Mouse (Mus musculus): Measurements from ENCODE around the gene Gm49366.

GRCm38 (mm10) chr12:84107012-84107411 lies 68.3 kb downstream of the Gm49366 start:
- TF ChIP-seq CTCF (conservative IDR thresholded peaks at IDR 0.05 in 1 of 2, IDR thresholded peaks at IDR 0.05 in 1 of 2; ENCODE audit: low read depth in 2 of 2, low read length in 2 of 2) (no peak), POLR2A (IDR thresholded peaks at IDR 0.05; ENCODE audit: low read depth, low read length) (no peak), SIN3A (IDR thresholded peaks at IDR 0.05; ENCODE audit: low read length) (no peak)

Measured in CH12.LX (cell line).